In genomic region chr13:51569685-51570068, GRCm38 (mm10) we compare ENCODE assay signal across 8 mouse cellular contexts. TPM values are rescaled to one million over a fixed set of nuclear protein-coding genes. Genes with fewer than 3 reads are reported as not detected.
DNase-seq lines count a peak whose midpoint lies in the region; ATAC-seq and TF ChIP-seq lines count a peak whose summit lies in the region.
"Had no signal": no experiment of that assay in that cellular context is flagged by ENCODE, and none has a peak within 500 bp of the region (broad histone marks: within the 10 kb centered on the region; RNA-seq: fewer than 3 reads in every experiment).

No protein-coding gene starts in this region.

- no peak for TF ChIP-seq CTCF in left cerebral cortex, adult 2 months (IDR thresholded peaks at IDR 0.05)
- TF ChIP-seq CTCF in intestine, postnatal 0 days (IDR thresholded peaks at IDR 0.05; ENCODE audit: low read depth) = no peak

- H3K4me2 ChIP-seq in forebrain, embryonic 14.5 days (ENCODE audit: low read length) = peak overlapping the region; percentile 97
- peak overlapping the region; percentile 74 for H3K4me2 ChIP-seq in intestine, postnatal 0 days (replicated peaks; ENCODE audit: low read depth)
- peak overlapping the region; percentile 98 for H3K4me2 ChIP-seq in neural tube, embryonic 15.5 days

- H3K4me3 ChIP-seq in left cerebral cortex, adult 2 months = peak overlapping the region; percentile 86
- H3K4me3 ChIP-seq in forebrain, embryonic 14.5 days (ENCODE audit: low read depth, low read length) = peak overlapping the region; percentile 62
- H3K4me3 ChIP-seq in intestine, postnatal 0 days (ENCODE audit: low read depth, low read length) = peak overlapping the region; percentile 40
- H3K4me3 ChIP-seq in neural tube, embryonic 15.5 days (replicated peaks) = peak overlapping the region; percentile 62

- 0% methylated on average over 7 of the region's 7 CpGs for WGBS in forebrain, embryonic 14.5 days
- WGBS in intestine, postnatal 0 days = 4% methylated on average over 7 of the region's 7 CpGs
- WGBS in neural tube, embryonic 15.5 days = 2% methylated on average over 7 of the region's 7 CpGs

- peak overlapping the region; percentile 75 for H3K27ac ChIP-seq in left cerebral cortex, adult 2 months
- peak overlapping the region; percentile 56 for H3K27ac ChIP-seq in forebrain, embryonic 14.5 days (ENCODE audit: low read depth, low read length)
- H3K27ac ChIP-seq in intestine, postnatal 0 days (ENCODE audit: low read depth, low read length) = no peak overlapping the region
- peak overlapping the region; percentile 81 for H3K27ac ChIP-seq in neural tube, embryonic 15.5 days (replicated peaks)

- H3K27me3 ChIP-seq in forebrain, embryonic 14.5 days (replicated peaks; ENCODE audit: control insufficient read depth, insufficient read depth, low read length) = no peaks in the 10 kb centered on the region
- H3K27me3 ChIP-seq in intestine, postnatal 0 days (replicated peaks; ENCODE audit: control insufficient read depth, insufficient read depth, low read length) = peaks cover 65% of the 10 kb centered on the region
- H3K27me3 ChIP-seq in neural tube, embryonic 15.5 days (replicated peaks) = peaks cover 24% of the 10 kb centered on the region

- peak overlapping the region; percentile 47 for H3K9ac ChIP-seq in forebrain, embryonic 14.5 days (ENCODE audit: low read length)
- H3K9ac ChIP-seq in intestine, postnatal 0 days (ENCODE audit: low read depth, low read length) = no peak overlapping the region
- peak overlapping the region; percentile 29; the same call in 1 of the 2 replicates for H3K9ac ChIP-seq in neural tube, embryonic 15.5 days (replicated peaks)

- no peaks in the 10 kb centered on the region for H3K9me3 ChIP-seq in forebrain, embryonic 14.5 days (replicated peaks; ENCODE audit: control insufficient read depth, low read length)
- H3K9me3 ChIP-seq in intestine, postnatal 0 days (ENCODE audit: control insufficient read depth) = no peaks in the 10 kb centered on the region
- H3K9me3 ChIP-seq in neural tube, embryonic 15.5 days (replicated peaks) = no peaks in the 10 kb centered on the region

- DNase-seq in left cerebral cortex, adult 2 months (ENCODE audit: extremely low spot score in 1 of 2, low spot score in 2 of 2) = no peak
- DNase-seq in left cerebral cortex, postnatal 4 days = no peak
- DNase-seq in forebrain, embryonic 14.5 days (ENCODE audit: low spot score) = no peak
- no peak for DNase-seq in gastrocnemius, postnatal 14 days
- no peak for DNase-seq in ovary, postnatal 14 days (ENCODE audit: low spot score)
- DNase-seq: thymus, postnatal 14 days had no signal

- H3K36me3 ChIP-seq in forebrain, embryonic 14.5 days (ENCODE audit: control insufficient read depth, insufficient read depth, low read length) = no peaks in the 10 kb centered on the region
- H3K36me3 ChIP-seq in intestine, postnatal 0 days (ENCODE audit: control insufficient read depth, insufficient read depth) = no peaks in the 10 kb centered on the region
- H3K36me3 ChIP-seq in neural tube, embryonic 15.5 days = no peaks in the 10 kb centered on the region

- H3K4me1 ChIP-seq in forebrain, embryonic 14.5 days (ENCODE audit: control insufficient read depth, insufficient read depth, low read length) = peaks cover 22% of the 10 kb centered on the region
- no peaks in the 10 kb centered on the region for H3K4me1 ChIP-seq in intestine, postnatal 0 days (replicated peaks; ENCODE audit: control insufficient read depth, insufficient read depth, low read length)
- H3K4me1 ChIP-seq in neural tube, embryonic 15.5 days = peaks cover 44% of the 10 kb centered on the region

- peak; percentile 72 for ATAC-seq in forebrain, embryonic 14.5 days
- no peak for ATAC-seq in intestine, postnatal 0 days
- peak; percentile 55 for ATAC-seq in neural tube, embryonic 15.5 days (ENCODE audit: low FRiP score)

- intact Hi-C loops in left cerebral cortex, adult 2 months (cut with DNase I) = loop anchor here (2.0 kb wide), 2 partner anchors 47 to 133 kb away; no protein-coding TSS in a partner anchor
- intact Hi-C loops in left cerebral cortex, postnatal 4 days (cut with DNase I) = loop anchor here (5.0 kb wide), 1 partner anchor 48 kb away; no protein-coding TSS in a partner anchor
- intact Hi-C loops in gastrocnemius, postnatal 14 days (cut with DNase I; ENCODE audit: low total_unique reads) = no loop called here

RNA-seq across cellular contexts. Expression of gene Shc3, which starts 0.5 kb away (rescaled TPM):
- total RNA-seq in left cerebral cortex, adult 2 months (2021) = 100 to 1,000 TPM; 234 to 242 TPM
- total RNA-seq in left cerebral cortex, postnatal 4 days (2021) = 100 to 1,000 TPM; 157 to 163 TPM
- 4.3 and 5.4 TPM in 2 replicates for polyA plus RNA-seq in forebrain, embryonic 14.5 days (2014; fragmentation: Nextera tagmentation; extraction: Ambion mirVana)
- 0.17 TPM in 2 replicates for polyA plus RNA-seq in intestine, postnatal 0 days (2015; fragmentation: Nextera tagmentation; extraction: Ambion mirVana)
- 7.0 and 7.5 TPM in 2 replicates for polyA plus RNA-seq in neural tube, embryonic 15.5 days (2015; fragmentation: Nextera tagmentation; extraction: Ambion mirVana)
- total RNA-seq in gastrocnemius, postnatal 14 days (2021) = 1 to 10 TPM; 1.4 to 2.2 TPM

Comparison
In these comparisons a context has a peak if more than half of its experiments do, and no peak if none do; other contexts are left out.
1. RNA of gene Shc3, which starts 0.5 kb away (total RNA-seq): 234 to 242 TPM in left cerebral cortex, adult 2 months and 157 to 163 TPM in left cerebral cortex, postnatal 4 days; 1.4 to 2.2 TPM in gastrocnemius, postnatal 14 days; every median in the first group is over 10 times any median in the second.
2. Peak in every context shown above with its lines, with median percentiles within 50 percentile points of each other: H3K4me3 ChIP-seq and H3K4me2 ChIP-seq.